Mouse (Mus musculus) gastrocnemius, postnatal 10 days (tissue): ENCODE measurements at regions not wholly inside any gene's neighbourhood (a gene's known extent, or its start where the extent isn't known, plus 50 kb on each side); places are given as distances from the start of the nearest gene placed in this dataset.

Experiments
- DNase-seq: peaks from one replicate; pipeline ENCODE4 v3.0.0; 2021; ENCODE audit warnings: mixed read lengths

DNA sequence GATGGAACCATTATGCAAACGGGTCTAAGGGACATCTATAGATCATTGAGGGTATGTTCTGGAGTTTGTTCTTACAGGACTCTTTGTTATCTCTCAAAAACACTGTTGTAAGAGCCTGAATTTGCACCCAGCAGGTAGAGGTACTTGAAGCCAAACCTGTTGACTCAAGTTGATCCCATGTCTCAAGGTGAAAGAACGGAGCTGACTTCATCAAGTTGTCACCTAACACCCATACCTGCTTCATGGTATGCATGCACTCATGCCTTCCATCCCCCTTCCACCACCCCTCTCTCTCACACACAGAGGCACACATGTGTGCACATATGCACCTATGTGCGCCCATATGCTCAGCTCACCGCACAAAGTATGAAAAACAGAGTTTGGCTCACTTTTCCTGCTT is 189.0 kb downstream of the Ttll7 start:
- no peak for DNase-seq

DNA sequence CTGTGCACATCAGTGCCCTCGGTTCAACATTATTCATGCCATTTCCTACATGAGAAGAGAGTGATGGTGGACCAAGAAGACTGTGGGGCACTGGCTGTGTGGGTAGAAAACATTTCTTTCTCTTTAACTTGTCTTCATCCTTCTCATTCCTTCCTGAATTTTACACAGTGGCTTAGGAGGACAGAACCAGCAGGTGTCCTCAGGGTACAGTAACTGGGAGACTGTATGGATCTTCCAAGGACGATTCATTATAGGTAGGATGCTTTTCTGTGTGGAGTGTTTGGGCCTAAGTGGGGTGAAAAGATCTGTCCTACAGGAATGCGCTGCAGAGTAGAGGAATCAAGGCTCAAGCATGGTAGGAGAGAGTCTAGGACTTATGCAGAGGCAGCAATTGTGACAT is 190.7 kb downstream of the Ttll7 start:
- no peak for DNase-seq

DNA sequence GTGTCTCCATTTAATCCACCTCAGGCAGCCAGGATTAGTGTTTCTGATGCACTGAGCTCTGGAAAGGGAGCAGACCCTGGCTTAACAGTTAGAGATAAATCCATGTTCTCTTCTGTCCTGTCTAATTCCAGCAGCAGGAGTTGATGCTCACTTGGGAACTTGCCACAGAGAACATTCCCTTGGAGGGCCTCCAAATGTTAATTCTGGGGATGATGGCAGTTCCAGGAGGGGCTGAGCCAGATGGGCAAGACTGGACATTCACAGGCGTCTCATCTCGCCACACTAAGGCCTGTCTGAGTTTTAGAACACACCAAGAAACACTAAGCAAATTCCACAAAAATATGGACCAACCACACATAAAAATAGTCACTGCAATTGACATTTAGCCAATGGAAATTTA is 194.5 kb downstream of the Ttll7 start:
- peak; percentile 30 for DNase-seq

DNA sequence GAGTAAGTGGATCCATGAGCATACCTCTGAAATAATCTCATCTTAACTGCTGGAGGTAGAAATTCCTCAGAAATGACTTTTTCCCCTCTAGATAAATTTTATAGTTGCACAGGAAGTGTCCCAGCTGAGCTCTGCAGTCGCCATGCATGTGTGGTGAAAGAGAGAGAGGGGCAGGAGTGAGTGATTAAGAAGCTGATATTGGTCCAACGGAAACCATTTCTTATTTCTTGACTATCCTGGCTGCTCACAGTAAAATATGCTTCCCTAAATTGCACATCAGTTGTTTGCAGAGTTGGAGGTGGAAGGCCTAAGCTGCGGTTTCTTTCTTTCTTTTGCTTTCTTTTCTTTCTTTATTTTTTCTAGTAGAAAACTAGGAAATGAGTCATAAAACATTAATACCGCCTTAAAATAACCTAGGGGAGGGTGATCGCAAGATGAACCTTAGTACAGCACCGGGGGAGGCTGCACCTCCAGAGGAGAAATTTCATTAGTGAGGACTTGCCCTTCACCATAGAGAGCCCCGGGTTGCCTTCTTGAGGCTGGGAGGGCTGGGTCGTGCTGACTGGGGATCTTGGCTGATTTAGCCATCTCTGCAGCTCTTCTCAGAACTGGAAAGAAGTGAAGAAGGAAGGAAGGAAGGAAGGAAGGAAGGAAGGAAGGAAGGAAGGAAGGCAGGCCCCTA is 202.1 kb downstream of the Ttll7 start:
- DNase-seq = no peak

GRCm38 (mm10) chr3:147057874-147058273 is 205.7 kb downstream of the Ttll7 start:
- DNase-seq = no peak

- no peak for DNase-seq
These were observed 208.5 kb downstream of the Ttll7 start for GRCm38 (mm10) chr3:147060659-147061058.

DNA sequence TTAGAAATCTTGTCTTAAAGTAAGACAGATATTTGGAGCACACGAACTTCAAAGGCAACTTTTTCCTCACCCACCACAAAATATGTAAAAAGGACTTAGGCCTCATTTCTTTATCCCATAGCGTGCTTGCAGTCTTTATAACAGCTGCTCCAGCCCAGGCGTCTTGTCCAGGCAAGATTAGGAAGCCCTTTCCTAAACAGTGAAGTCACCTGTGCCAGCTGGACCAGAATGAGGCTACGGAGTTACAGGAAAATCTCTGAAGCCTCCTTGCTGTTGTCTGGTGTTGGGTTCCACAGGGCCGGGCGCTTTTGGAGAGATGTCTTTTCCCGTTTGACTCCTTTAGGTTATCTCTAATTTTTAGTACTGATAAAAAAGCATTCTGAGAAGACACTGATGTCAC is 210.3 kb downstream of the Ttll7 start:
- no peak for DNase-seq

DNA sequence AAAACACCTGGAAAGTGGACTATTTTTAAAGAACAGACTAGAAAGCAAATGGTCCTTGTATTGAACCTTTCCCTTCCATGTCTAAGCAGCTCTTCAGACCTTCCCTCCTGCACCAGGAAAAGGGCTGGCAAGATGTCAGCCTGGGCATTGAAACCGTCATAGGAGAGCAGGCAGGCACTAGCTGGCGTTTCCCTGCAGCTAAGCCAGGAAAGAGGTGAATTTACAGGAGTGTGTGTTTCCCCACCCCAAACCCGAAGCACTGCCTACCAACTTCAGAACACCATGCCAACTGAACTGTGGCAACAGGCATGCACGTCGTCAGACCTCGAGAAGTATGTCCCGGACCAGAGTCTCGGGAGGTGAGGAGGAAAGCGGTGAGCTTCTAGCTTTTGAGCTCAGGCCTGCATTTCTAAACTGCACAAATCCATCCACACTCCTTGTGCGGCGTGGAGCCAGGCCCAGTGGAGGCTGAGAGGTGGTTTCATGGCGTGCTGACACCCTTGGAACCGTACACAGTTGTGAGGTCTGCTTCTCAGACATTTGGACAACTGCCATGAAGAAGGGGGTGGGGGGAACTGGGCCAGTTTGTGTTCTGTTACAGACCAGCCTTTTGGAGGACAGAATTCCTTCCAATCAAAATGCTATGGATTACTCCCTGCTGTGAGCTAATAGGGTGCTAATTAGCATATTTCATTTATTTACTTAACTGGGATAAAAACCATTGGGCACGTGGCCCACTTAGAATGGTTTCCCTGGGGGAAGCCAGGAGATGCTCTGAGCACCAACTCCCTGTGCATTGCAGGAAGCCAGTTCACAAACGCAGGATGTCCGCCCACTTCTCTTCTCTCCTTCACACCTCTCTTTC is 211.6 kb downstream of the Ttll7 start:
- peak; percentile 33 for DNase-seq

GRCm38 (mm10) chr3:147064443-147064868 is 212.3 kb downstream of the Ttll7 start:
- DNase-seq = no peak

- no peak for DNase-seq
These were observed 218.8 kb downstream of the Ttll7 start for GRCm38 (mm10) chr3:147070972-147071371.

GRCm38 (mm10) chr3:147080197-147080596 is 228.0 kb downstream of the Ttll7 start:
- DNase-seq = no peak

DNA sequence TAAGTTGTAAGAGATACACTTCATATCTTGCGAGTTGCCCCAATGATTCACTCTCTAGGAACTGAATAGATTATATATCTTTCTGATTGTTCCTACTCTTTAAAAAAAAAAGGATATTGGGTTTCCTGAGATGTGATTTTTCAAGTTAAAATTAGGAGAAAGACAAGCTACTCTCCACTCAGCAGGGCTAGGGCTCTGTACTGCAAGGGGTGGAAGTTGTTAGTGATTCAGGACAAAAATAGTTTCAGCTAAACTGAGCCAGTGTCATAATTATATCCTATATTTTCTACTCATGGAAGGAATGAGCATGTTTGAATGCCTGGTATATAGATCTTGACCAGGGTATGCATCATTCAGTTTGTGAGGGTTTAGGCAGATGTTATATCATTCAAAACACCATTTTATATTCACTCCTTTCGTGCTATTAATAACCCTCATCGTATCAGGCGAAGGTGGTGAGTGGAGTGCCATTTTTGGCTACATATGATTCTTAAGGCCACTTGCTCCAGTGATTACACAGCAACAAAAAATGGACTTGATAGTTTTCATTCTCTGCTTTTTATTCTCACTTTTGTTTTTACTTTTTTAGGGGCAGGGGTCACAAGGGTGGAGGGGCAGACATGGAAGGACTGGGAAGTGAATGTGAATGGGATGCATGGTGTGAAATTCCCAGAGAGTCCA is 228.7 kb downstream of the Ttll7 start:
- DNase-seq = no peak

- no peak for DNase-seq
These were observed 229.6 kb downstream of the Ttll7 start for GRCm38 (mm10) chr3:147081763-147082162.

DNA sequence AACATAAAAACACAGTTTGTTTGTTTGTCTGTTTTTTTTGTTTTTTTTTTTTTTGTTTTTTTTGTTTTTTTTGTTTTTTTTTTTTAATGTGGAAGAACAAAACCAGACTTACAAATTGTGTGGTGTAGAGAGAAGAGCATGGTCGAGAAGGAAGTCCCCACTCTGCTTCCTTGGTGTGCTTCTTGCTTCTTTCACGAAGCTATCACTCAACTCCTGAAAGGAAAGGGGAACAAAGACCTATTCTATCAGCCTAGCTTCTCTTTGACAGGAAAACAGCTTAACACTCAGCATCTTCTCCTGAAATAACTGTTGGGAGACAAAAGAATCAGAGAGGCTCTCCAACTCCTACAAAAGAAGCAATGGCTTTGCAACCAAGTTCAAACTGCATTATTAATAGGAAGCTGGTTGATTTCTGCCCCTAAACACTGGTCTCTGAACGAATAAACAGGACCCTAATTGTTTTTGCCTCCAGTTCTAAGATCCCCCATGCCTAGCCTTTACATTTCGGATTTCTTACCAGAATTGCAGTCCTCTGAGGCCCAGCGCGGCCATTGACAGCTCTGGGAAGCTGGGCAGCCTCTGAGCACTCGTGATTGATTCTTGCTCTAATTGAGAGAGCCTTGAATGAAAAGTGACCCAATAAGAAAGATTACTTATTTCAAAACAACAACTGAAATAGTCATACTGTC is 230.2 kb downstream of the Ttll7 start:
- DNase-seq = no peak

- no peak for DNase-seq
These were observed 231.2 kb downstream of the Ttll7 start for GRCm38 (mm10) chr3:147083374-147083773.

DNA sequence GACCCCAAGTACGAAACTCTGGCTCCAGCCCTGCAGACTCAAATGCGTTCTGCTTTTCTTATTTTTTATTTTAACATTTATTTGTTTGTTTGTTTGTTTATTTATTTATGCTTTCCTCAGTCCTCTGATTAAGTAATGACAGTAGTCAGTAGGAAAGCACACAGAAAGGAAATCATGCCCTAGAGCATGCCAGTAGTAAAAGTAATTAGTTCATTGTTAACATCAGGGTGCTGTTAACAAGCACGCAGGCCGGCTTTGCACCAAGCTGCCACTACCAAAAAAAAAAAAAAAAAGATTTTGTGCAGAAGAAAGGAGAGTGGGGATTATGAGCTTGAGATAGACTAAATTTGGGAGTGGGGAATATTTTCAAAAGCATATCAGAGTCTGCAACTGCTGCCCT is 231.7 kb downstream of the Ttll7 start:
- no peak for DNase-seq

DNA sequence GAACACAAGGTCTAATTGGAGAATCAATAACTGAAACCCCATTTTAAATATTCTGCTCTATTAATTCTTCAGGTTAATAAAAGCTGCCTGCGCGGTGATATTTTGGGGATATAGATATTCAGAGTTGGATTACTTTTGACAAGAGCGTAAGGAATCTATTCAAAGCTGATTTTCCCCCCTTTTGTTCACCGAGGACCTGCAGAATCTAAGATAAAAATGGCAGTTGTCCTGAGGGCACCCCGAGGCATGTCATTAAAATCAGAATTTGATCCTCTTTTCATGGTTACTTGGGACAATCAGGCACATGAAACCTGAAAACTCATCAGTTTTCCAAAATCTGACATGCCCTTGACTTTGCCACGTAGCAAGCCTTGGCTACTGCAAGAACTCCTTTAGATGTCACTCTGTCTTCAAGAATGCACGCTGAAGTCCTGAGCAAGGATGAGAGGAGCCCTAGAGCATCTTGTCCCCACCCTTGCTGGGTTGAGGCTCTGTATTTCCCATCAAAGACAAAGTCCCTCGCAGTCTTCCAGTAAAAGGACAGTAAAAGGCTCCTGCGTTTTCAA is 232.5 kb downstream of the Ttll7 start:
- no peak for DNase-seq

DNA sequence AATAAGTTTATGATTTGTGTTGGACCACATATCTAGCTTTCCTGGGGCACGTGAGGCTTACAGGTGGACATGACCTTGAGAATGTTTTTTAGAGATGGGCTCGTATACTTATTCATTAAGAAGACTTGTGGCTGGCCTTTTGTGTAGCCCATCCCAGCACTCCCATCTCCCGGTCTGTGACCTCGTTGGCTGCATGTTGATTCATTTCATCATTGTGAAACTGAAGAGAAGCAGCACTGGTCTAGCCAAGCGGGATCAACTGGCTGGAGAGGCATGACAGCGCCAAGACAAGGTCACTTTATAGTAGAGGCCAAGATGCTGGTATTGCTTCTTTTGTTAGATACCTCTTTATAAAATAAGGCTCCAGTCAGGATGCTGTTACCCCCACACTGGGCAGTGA is 236.0 kb downstream of the Ttll7 start:
- no peak for DNase-seq

DNA sequence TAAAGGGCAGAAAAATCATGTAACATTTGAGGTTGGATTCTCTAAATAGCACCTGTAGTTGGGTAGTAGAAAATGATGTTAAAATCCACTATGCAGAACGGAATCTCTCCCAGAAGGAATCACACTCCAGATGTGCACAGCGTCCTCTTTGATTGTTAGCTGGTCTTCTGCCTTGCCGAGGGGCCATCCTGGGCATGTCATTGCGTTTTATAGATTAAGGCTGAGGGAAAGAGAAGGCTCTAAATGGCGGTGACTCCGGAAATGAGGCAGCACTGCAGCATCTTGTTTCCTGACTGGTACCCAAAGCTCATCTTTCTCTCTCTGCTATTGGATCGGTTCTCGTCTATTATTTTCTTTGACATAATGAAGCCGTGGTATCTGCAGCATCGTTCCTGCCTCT is 237.5 kb downstream of the Ttll7 start:
- no peak for DNase-seq

GRCm38 (mm10) chr3:147092188-147093075 is 240.3 kb downstream of the Ttll7 start:
- DNase-seq = no peak

GRCm38 (mm10) chr3:147093076-147093380 is 240.9 kb downstream of the Ttll7 start:
- no peak for DNase-seq
